Mouse (Mus musculus) ovary, adult 18-20 months (tissue): Measurements from ENCODE around the gene Gpr18.

Source experiments
- DNase-seq: peaks from one replicate; pipeline ENCODE4 v3.0.0; 2022; ENCODE audit warnings: low spot score, mixed read lengths

The Gpr18 gene

DNA sequence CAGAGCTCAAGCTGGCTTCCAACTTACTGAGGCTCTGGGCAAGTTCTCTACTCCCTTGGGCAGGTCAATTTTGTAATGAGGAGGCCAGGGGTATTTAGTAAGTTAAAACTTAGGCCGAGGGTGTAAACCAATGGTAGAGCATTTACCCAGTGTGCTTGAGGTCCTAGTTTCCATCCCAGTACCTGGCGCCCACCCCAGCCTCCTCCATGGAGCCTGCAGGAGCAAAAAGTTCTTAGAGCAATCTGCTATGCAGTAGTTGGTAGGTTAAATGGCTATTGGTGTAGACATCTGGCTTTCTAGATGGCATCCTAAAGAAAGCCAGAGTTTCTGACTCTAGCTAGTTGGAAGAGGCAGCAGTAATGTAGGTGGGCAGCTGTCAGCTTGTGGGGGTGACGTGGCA lies 33.9 kb upstream of the Gpr18 start:
- no peak for DNase-seq

DNA sequence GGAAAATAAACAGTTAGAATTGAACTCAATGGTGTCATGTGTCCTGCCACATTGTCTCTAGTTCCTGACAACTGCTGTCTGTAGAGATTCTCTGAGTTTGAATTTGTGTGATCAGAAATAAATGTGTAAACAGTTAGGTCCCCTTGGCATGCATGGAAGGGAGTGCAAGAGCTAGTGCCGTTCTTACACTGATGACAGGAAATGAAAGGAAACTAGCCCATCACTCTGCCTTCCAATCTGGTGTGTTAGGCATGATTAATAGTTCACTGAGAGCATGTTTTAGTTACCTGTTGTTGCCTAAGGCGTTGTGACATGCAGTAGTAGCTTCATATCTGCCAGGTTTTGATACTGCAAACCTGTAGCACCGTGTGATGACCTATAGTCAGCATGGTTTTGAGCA lies 32.4 kb upstream of the Gpr18 start:
- no peak for DNase-seq

- no peak for DNase-seq
Measured at GRCm38 (mm10) chr14:121947201-121947760, 31.7 kb upstream of the Gpr18 start.

- DNase-seq: no peak
Measured at GRCm38 (mm10) chr14:121946728-121947127, 31.1 kb upstream of the Gpr18 start.

DNA sequence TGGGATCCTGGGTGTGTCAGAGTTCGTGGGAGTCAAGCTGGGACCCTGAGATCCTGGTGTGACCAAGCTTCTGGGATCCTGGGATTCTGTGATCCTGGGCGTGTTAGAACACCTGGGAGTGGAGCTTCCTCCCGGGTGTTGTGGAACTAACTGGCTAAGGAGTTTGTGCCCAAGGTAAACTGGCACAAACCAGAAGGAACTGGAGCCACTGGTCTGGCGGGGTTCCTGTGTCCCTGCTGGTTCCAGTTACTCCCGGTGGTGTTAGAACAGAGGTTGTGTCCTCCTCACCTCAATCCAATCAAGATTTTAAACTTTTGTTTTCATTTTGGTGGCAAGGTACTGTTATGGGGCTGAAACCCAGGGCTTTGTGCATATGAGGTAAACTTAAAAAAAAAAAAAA lies 30.6 kb upstream of the Gpr18 start:
- DNase-seq: no peak

- DNase-seq: no peak
Measured at GRCm38 (mm10) chr14:121939582-121939981, 24.0 kb upstream of the Gpr18 start.

GRCm38 (mm10) chr14:121938256-121939191 lies 22.9 kb upstream of the Gpr18 start:
- no peak for DNase-seq

GRCm38 (mm10) chr14:121937601-121938255 lies 22.1 kb upstream of the Gpr18 start:
- no peak for DNase-seq

GRCm38 (mm10) chr14:121936856-121937255 lies 21.3 kb upstream of the Gpr18 start:
- DNase-seq: no peak

DNA sequence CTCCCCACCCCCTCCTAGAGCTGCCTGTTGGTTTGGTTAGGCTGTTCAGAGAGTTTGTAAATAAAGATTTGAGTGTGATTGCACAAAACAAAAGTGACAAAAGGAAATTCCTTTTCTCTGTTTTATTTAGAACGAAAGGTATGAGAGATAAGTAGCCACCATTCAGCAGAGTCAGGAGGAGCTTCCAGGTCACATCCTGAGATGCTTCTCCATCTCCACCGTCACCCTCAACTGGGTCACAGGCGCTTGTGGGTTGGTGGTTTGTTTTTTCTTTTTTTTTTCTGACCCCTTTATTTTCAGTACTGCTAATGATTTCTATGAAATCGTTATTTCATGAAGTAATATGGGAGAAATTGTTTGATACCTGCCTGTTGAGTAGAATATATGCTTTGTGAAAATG lies 20.8 kb upstream of the Gpr18 start:
- no peak for DNase-seq

- DNase-seq: no peak
Measured at GRCm38 (mm10) chr14:121934597-121934946, 19.0 kb upstream of the Gpr18 start.

DNA sequence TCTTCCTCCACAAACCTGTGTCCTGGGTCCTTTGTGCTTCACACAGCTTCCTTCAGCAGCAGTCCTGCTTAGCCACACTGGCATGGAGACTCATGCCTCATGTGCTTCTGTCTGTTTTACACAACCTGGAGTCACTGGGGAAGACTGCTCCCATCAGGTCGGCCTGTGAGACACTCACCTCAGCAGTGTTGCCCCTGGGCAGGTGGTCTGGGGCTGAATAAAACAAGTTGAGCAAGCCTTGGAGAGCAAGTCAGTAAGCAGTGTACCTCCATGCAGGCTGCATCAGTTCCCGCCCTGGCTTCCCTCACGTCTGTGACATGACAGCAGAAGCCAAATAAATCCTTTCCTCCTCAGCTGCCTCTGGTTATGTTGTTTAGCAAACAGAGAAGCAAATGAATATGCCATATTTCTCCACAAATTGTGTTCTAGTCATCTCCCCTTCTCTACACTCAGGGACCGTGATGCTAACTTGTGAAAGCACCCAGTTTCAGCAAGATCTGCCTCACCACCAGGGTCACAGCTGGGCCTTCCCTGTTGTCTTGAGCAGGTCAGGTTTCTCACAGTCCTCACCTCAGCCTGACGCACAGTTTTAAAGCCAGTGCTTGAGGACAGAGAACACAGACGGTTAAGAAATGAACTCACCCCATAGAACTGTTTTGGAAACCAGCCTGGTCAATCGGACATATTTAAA lies 18.5 kb upstream of the Gpr18 start:
- no peak for DNase-seq

DNA sequence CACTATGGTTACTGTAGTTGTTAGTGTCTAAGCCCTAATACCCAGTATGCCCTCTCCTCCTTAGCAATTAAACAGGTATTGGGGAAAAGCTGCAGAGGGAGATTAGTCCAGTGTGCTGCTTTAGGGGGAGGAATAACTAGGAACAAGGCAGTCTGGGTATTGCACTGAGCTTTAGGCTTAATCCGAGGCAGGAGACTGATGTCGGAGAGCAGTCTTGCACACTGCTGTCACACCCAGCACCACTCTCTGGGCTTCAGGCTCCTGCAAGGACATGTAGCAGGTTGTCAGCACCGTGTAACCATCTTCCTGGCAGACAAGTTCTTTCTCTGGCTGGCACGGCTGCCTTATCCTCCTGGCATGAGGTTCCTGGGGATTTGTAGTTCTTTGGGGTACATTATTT lies 16.6 kb upstream of the Gpr18 start:
- no peak for DNase-seq

DNA sequence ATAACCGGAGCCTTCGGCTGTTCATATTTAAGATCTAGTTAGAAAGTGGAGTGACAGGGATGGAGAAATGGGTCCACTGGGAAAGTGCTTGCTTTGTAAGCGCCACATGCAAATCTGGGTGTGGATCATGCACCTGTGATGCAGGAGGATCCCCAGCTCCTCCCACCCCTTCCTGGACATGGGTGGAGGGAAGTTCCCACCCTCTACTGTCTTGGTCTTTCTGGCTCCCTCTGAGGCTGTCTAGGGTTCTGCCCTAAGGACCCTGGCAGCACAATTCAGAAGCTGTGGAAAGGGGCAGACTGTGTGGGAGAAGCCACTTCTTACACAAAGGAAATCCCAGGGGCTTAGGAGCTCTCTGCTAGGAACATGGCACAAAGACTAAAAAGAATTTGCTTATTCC lies 16.0 kb upstream of the Gpr18 start:
- no peak for DNase-seq

DNA sequence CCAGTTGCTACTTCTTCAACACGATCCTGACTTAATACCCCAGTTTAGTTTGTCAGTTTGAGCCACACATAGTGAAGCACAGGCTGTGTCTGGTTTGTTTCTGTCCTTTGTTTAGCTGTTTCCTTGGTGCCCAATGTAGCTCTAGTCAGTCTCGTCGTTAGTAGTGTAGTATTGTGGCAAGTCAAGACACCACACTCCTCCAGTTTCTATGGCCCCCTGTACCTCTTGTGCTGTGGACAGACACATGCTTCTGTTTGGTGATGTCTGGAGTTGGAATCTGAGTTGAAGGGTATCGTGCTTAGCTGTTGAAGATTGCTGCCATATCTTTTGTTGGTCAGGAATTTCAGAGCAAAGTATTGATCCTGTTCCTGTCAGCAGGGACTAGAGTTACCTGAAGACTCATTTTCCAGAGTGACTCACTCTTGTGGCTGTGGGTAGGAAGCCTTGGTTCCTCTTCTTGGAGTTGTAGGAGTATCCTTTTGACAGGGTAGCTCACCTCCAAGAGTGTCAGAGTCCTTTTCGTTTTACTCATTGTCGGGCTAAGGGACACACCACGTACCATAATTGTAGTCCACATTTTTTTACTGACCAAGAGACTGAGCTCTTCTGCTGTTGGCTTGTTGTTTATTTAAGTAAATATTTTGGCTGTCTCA lies 15.3 kb upstream of the Gpr18 start:
- DNase-seq: no peak

DNA sequence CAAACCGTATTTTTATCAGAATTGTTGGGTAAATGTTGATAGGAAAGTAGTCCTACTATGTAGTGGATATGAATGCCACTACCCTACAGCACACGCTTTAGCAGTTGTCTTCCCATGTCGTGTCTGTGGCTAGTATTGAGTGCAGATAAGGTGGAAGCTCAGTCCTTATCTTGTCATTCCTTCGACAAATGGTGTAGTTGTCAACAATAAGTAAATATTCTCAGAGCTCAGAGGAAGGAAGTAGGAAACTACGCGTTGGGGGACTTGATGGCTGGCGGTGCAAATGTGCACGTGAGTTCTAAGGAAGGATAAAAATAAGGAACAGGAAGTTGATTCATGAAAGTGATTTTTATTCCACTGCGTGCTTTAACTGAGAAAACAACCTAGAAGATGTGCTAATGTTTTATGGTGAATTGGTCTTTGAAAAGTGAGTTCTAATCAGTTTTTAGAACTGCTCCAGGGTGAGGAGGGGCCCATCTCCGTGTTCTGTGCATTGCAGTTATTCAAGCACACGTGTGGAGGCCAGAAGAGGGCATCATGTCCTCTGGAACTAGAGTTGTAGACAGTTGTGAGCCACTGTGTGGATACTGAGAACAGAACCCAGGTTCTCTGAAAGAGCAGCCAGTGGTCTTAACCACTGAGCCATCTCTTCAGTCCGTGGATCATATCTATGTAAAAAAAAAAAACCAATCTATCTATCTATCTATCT lies 13.8 kb upstream of the Gpr18 start:
- DNase-seq: no peak

GRCm38 (mm10) chr14:121928375-121929137 lies 13.0 kb upstream of the Gpr18 start:
- DNase-seq: no peak

GRCm38 (mm10) chr14:121927451-121927850 lies 11.9 kb upstream of the Gpr18 start:
- DNase-seq: no peak

GRCm38 (mm10) chr14:121926901-121927300 lies 11.3 kb upstream of the Gpr18 start:
- no peak for DNase-seq

DNA sequence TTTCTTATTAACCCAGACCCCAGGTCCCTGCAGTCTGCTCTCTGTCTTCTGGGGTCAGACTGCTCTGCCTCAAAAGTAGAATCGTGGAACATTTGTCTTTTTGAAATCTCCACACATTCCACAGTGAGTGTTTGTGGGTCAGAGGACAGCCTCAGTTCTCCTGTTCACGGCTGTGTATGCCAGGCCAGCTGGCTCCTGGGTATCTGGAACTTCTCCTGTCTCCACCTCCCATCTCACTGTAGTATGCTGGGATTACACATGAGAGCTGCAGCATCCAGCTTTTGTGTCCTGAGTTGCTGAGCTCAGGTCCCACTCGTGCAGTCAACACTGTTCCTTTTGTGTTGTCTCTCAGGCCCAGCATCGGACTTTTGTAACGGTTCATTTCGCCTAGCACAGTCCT lies 9.3 kb upstream of the Gpr18 start:
- no peak for DNase-seq

GRCm38 (mm10) chr14:121922731-121923130 lies 7.2 kb upstream of the Gpr18 start:
- DNase-seq: no peak
